Mouse (Mus musculus) gastrocnemius, adult 18-20 months (tissue): ENCODE measurements around the gene Prr13. TPM values are rescaled to one million over a fixed set of nuclear protein-coding genes. Genes with fewer than 3 reads are reported as not detected.

Experiments used
- DNase-seq: peaks from one replicate; pipeline ENCODE4 v3.0.0; 2021; ENCODE audit warnings: low spot score
- long read RNA-seq, 2 experiments: library from polyadenylated mRNA; stranded (forward); transcript quantifications; one replicate each; pipeline ENCODE4 v2.0.0; 2021
- total RNA-seq, 2 experiments: library from RNA; stranded (reverse); gene quantifications; 2 replicates each; pipeline ENCODE4 v1.2.3; 2021

The Prr13 gene
- total RNA-seq, result 10 to 100 TPM; 20.4 to 23.2 TPM
- long read RNA-seq, experiment 1, transcript Prr13-204 (4 exons, 1,055 nt), result minor isoform, 8 of 45 reads
- long read RNA-seq, experiment 1, transcript Prr13-201 (5 exons, 1,224 nt), result major isoform, 33 of 45 reads
- long read RNA-seq, experiment 1, partial matches to known transcripts, result 0 of 45 reads
- long read RNA-seq, experiment 1, other reads (novel, unspliced or antisense), result 3 of 45 reads
- long read RNA-seq, experiment 2, transcript Prr13-201 (5 exons, 1,224 nt), result major isoform, 28 of 39 reads
- long read RNA-seq, experiment 2, transcript Prr13-204 (4 exons, 1,055 nt), result minor isoform, 10 of 39 reads
- long read RNA-seq, experiment 2, partial matches to known transcripts, result 0 of 39 reads
- long read RNA-seq, experiment 2, other reads (novel, unspliced or antisense), result 0 of 39 reads

- peak; percentile 93 for DNase-seq
These were observed at the start of gene Prr13 for GRCm38 (mm10) chr15:102458904-102459317. Prr13 (plus strand) TSS chr15:102459028.

- no peak for DNase-seq
These were observed 49.5 kb upstream of the Prr13 start for GRCm38 (mm10) chr15:102409286-102409685.

GRCm38 (mm10) chr15:102411077-102411476, 47.8 kb upstream of the Prr13 start:
- DNase-seq, result no peak

- DNase-seq, result no peak
These were observed 45.1 kb upstream of the Prr13 start for GRCm38 (mm10) chr15:102413687-102414086.

DNA sequence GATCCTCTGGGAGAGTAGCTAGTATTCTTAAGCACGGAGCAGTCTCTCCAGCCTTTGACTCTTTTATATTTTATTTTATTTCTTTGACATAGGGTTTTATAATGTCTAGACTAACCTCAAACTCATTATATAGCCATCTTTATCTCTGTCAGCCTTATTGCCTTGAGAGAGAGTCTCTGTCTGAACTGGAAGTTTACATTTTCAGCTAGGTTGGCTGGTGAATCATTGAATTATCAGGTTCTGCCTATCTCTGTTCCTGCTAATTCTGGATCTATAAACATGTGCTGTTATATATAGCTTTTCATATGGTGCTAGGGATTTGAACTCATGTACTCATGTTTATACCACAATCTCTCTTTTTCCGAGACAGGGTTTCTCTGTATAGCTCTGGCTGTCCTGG, 41.3 kb upstream of the Prr13 start:
- DNase-seq, result no peak

GRCm38 (mm10) chr15:102420986-102421385, 37.8 kb upstream of the Prr13 start:
- no peak for DNase-seq

DNA sequence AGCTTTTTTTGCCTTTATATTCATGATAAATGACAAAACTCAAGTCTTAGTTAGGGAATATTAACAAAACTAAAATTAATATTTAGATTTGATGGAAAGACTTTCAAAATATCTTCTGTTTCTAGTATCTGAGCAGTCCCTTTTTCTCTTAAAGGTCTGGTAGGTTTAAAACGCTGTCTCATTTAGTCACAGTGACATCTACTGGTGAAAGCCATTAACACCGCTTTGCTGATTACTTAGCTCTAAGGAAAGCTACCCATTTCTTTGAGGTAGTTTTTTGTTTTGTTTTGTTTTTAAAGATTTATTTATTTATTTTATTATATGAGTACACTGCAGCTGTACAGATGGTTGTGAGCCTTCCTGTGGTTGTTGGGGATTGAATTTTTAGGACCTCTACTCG, 37.4 kb upstream of the Prr13 start:
- peak; percentile 64 for DNase-seq

DNA sequence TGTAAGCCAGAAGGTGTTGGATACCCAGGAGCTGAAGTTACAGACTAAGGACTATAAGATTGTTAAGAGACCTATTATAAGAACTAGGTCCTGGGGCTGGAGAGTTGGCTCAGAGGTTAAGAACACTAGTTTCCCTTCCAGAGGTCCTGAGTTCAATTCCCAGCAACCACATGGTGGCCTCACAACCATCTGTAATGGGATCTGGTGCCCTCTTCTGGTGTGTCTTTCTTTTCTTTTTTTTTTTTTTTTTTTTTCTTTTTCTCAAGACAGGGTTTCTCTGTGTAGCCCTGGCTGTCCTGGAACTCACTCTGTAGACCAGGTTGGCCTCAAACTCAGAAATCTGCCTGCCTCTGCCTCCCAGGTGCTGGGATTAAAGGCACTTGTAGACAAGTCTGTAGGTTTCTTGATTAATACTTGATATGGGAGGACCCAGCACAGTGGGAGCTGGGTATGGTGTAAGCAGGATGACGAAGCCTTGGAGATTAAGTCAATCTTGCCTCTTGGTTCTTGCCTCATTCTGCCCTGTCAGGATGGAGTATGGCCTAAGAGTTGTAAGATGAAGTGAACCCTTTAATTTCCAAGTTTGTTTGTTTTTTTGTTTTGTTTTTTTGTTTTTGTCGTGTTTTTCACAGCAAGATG, 35.1 kb upstream of the Prr13 start:
- DNase-seq, result no peak

GRCm38 (mm10) chr15:102424657-102425056, 34.2 kb upstream of the Prr13 start:
- DNase-seq, result no peak

DNA sequence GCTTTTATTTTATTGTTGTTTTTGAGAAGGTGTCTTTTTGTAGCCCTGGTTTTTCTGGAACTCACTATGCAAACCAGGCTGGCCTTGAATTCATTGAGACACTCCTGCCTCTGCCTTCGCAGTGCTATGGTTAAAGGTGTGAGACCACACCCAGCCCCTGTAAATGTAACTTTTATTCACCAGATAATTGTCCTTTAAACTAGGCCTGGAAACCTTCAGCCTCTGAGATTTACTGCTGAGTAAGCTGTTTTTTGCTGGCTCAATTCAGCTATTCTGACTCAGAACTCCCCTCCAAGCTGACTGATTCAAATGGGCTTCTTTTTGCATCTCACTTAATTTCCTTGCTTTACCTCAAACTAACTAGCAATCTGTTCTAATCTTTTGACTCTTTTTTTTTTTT, 31.9 kb upstream of the Prr13 start:
- DNase-seq, result no peak

DNA sequence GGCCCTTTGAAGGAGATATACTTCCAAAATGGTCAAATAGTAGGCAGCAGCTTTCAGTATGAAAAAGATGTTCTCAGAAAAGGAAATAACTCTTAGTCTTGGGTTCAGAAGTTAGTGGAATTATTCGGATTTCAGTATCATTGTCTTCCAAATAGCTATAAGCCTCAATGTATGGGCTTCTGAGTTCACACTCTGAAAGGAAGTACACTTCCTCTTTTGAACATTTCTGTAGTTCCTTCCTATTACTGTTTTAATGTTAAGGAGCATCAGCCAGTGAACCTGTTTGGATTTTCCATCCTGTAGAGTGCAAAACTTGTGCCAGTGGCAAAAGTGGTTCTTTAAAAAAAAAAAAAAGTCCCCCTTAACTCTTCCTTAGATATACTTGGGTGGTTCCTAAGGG, 26.8 kb upstream of the Prr13 start:
- no peak for DNase-seq

- DNase-seq, result no peak
These were observed 25.7 kb upstream of the Prr13 start for GRCm38 (mm10) chr15:102433173-102433572.

DNA sequence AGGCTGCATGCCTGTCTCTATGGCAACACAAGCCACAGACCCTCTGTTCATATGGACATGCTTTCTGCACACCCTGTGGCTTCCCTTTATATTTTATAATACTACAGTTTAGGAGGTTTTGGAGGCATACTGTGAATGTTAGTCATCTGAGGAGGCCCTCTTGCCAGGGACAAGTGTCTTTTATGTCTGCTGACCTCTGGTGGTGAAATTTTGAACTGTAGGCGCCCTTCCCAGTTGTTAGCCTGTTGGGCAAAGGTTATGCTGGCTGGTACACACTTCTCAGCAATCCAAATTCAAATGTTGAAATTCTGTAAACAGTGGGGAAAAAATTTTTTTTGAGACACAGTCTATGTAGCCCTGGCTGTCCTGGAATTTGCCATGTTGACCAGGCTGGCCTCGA, 16.3 kb upstream of the Prr13 start:
- DNase-seq, result peak; percentile 89

- no peak for DNase-seq
These were observed 13.7 kb upstream of the Prr13 start, which contains the start of gene Amhr2 for GRCm38 (mm10) chr15:102445146-102445545. Amhr2 (plus strand) TSS chr15:102445367.

DNA sequence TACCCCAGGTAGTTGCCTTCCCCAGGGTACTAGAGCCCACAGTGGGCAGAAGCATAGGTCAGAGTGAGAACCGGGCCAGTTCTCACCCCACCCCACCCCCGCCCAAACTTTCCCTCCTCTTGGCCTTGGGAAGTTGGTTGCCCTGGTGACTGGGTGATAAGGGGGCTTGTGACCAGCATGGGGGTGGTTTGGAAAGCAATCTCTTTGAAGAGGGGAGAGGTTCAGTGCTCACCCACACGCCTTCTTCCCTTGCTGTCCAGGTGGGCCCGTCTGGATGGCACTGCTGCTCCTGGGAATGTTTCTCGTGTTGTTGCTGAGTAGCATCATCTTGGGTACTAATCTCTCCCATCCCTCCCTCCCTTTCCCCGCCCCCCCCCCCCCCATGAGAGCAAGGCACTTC, 12.4 kb upstream of the Prr13 start:
- no peak for DNase-seq

DNA sequence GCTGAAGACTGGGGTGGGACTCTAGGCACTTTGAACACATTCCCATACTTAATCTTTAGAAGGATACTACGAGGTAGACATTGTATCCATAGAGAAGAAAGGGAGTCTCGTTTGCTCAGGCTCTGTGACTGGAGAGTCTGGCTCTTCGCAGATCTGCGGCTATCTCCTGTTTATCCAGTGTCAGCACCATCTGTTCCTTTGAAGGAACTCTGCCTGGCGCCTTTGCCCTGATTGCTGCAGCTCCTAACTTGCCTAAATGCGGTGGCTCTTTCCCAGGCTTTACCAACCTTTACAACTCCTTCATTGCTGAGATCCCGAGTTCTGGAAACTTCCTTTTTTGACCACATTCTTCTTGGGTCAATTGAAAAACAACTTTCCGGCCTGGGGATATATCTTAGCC, 9.5 kb upstream of the Prr13 start:
- no peak for DNase-seq

DNA sequence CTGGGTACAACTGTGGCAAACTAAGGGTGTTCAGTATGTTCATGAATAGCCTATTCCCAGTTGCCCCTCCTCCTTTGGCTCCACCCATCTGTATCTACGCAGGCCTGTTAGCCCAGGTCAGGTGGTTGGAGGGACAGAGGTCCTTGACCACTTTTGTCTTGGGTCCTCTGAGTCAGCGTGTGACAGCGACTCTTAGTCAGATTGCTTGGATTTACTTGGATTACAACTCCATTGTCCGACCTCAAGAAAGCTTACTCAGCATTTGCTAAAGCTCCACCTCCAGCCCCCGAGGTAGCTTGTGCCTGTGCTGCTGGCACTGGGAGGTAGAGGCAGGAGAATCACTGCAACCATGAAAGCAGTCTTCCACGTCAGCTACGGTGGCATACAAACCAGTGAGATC, 7.9 kb upstream of the Prr13 start:
- no peak for DNase-seq

DNA sequence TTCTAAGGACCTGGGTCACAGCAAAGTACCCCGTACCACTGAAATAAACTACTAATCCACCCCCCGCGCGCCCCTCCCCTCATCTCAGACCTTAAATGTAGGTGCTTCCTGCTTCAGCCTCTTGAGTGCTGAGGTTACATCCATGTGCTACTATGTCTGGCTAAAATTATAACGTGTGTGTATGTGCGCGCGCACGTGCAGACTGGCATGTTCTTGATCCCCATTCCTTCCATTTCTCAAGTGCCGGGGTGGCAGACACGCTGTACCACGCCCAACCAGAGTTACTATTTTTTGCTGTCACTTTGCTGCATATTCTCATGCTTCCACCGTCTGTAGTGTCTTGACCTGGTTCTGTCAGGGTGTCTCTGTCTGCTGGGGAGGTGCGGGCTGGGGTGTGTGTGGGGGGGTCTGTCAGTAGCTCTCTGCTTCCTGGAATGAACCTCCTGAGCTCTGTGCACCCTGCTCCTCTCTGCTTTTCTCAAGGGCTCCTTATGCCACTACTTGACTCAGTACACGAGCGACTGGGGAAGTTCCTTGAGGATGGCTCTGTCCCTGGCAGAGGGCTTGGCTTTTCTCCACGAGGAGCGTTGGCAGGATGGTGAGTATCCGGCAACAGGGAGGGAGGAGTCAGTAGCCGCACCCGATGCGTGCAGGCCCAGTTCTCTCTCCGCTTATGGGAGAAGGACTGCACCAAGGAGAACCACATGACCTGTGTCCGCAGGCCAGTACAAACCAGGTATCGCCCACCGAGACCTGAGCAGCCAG, 7.0 kb upstream of the Prr13 start:
- peak; percentile 71 for DNase-seq

- DNase-seq, result no peak
These were observed 2.8 kb upstream of the Prr13 start for GRCm38 (mm10) chr15:102455993-102456392.

DNA sequence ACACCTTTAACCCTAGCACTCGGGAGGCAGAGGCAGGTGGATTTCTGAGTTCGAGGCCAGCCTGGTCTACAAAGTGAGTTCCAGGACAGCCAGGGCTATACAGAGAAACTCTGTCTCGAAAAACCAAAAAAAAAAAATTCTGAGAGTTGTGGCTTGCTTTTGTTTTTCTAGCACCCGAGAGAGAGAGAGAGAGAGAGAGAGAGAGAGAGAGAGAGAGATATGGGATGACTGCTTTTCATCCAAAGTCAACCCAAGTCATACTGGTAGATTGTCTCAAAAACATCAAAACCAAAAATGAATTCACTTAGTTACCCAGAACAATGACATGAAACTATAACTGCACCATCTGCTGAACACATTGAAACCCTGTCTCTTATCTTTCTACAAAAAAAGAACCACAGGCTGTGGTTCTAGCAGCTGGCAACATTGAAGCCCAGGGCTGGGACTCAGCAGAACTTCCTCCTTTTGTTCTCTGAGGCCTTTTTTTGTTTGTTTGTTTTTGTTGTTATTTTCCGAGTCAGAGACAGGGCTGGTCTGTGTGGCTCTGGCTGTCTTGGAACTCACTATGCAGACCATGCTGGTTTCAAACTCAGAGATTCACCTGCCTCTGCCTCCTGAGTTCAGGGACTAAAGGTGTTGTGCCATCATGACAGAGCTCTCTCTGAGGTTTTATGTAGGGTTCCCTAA, 635 bp upstream of the Prr13 start:
- no peak for DNase-seq

- no peak for DNase-seq
These were observed 553 bp downstream of the Prr13 start for GRCm38 (mm10) chr15:102459381-102459780.

DNA sequence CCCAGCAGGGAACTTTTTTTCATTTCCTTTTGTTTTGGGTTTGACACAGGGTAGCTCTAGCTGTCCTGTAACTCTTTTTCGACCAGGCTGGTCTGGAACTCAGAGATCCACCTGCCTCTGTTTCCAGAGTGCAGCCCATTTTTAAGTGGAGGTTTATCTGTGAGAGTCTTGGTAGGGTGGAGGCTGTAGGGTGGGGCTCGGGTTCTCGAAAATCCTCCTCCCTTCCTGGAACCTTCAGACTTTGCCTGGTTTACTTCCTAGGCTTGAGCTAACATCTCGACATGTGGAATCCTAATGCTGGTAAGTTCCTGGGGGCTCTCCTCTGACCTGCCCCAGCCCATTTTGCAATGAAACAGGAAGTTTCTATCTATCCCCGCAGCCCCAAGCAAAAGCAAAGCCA, 1.0 kb downstream of the Prr13 start:
- DNase-seq, result no peak
